Mouse (Mus musculus): ENCODE measurements around the gene Ap1m2. TPM values are rescaled to one million over a fixed set of nuclear protein-coding genes. Genes with fewer than 3 reads are reported as not detected.
A peak's percentile ranks its signal among the peaks of the same experiment; 100 is the strongest.
"Not testable (repeated sequence)": the region's sequence is repeated elsewhere in the genome, so short reads cannot be mapped to it uniquely, and the experiment has no call there.

Ap1m2 gene
- polyA plus RNA-seq, 1 experiment from 2014 or later = 5.3 TPM

GRCm38 (mm10) chr9:21311695-21312094 is 442 bp downstream of the Ap1m2 start:
- Histone ChIP-seq H3K27me3 (ENCODE audit: control insufficient read depth, insufficient read depth, low read length) (peaks cover 7% of the 10 kb centered on the region), H3K9ac (ENCODE audit: low read length) (no peak overlapping the region), H3K9me3 (replicated peaks; ENCODE audit: control insufficient read depth, low read length) (no peaks in the 10 kb centered on the region), H3K36me3 (ENCODE audit: control insufficient read depth, insufficient read depth) (no peaks in the 10 kb centered on the region), H3K4me3 (ENCODE audit: low read length) (peak overlapping the region; percentile 29), H3K4me2 (ENCODE audit: low read depth, low read length) (no peak overlapping the region), H3K4me1 (ENCODE audit: control insufficient read depth, insufficient read depth, low read length) (peaks cover 2% of the 10 kb centered on the region; the same call in 1 of the 2 replicates), H3K27ac (ENCODE audit: low read length) (no peak overlapping the region)
- WGBS = 29% methylated on average over 7 of the region's 7 CpGs
- no peak for ATAC-seq (replicated peaks; ENCODE audit: extremely low read depth, insufficient read depth, low FRiP score)

DNA sequence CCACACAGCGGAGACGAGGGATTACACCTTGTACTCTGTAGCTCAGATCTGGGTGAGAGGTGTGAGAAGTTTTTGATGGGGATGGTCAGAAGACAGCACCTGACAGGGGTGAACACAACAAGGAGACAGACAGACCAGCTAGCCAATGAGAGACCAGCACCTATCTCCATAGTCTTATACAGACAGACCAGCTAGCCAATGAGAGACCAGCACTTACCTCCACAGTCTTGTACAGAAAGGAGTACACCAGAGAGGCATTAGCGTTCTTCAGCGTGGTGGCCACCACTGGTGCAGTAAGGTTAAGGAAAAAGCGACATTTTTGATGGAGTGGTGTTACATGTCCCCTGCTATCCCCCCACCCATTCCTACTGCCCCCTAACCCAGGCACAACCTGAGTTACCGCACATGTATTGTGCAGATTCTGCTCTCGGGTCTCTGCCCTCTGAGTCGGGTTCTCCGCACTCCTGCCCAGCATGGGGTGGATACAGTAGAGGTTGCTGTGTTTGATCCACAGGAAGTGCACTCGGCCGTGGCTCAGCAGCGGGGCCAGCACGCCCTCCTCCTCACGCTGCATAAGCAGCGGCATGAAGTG is 2.9 kb downstream of the Ap1m2 start:
- Histone ChIP-seq H3K4me3 (ENCODE audit: low read length) (no peak overlapping the region), H3K4me2 (ENCODE audit: low read depth, low read length) (no peak overlapping the region)

GRCm38 (mm10) chr9:21305065-21305464 is 7.1 kb downstream of the Ap1m2 start:
- Histone ChIP-seq H3K9ac (ENCODE audit: low read length) (no peak overlapping the region), H3K27ac (ENCODE audit: low read length) (no peak overlapping the region), H3K27me3 (ENCODE audit: control insufficient read depth, insufficient read depth, low read length) (no peaks in the 10 kb centered on the region), H3K4me2 (ENCODE audit: low read depth, low read length) (no peak overlapping the region), H3K4me3 (ENCODE audit: low read length) (no peak overlapping the region), H3K4me1 (ENCODE audit: control insufficient read depth, insufficient read depth, low read length) (no peaks in the 10 kb centered on the region), H3K36me3 (ENCODE audit: control insufficient read depth, insufficient read depth) (no peaks in the 10 kb centered on the region), H3K9me3 (replicated peaks; ENCODE audit: control insufficient read depth, low read length) (no peaks in the 10 kb centered on the region)
- WGBS = 65% methylated on average over 7 of the region's 7 CpGs
- ATAC-seq (replicated peaks; ENCODE audit: extremely low read depth, insufficient read depth, low FRiP score) = no peak

More for the DNA sequence above, 2.9 kb downstream of the Ap1m2 start:
- H3K27ac ChIP-seq (ENCODE audit: low read length) = no peak overlapping the region
- H3K4me1 ChIP-seq (ENCODE audit: control insufficient read depth, insufficient read depth, low read length) = peaks cover 2% of the 10 kb centered on the region; the same call in 1 of the 2 replicates
- H3K9ac ChIP-seq (ENCODE audit: low read length) = no peak overlapping the region
- ATAC-seq (replicated peaks; ENCODE audit: extremely low read depth, insufficient read depth, low FRiP score) = no peak
- no peaks in the 10 kb centered on the region for H3K36me3 ChIP-seq (ENCODE audit: control insufficient read depth, insufficient read depth)
- no peaks in the 10 kb centered on the region for H3K9me3 ChIP-seq (replicated peaks; ENCODE audit: control insufficient read depth, low read length)
- H3K27me3 ChIP-seq (ENCODE audit: control insufficient read depth, insufficient read depth, low read length) = peaks cover 7% of the 10 kb centered on the region
- WGBS = 64% methylated on average over 15 of the region's 15 CpGs

GRCm38 (mm10) chr9:21299014-21299413 is 13.1 kb downstream of the Ap1m2 start:
- Histone ChIP-seq H3K27ac (ENCODE audit: low read length) (no peak overlapping the region), H3K4me3 (ENCODE audit: low read length) (no peak overlapping the region), H3K4me2 (ENCODE audit: low read depth, low read length) (no peak overlapping the region), H3K9me3 (replicated peaks; ENCODE audit: control insufficient read depth, low read length) (no peaks in the 10 kb centered on the region), H3K9ac (ENCODE audit: low read length) (no peak overlapping the region), H3K36me3 (ENCODE audit: control insufficient read depth, insufficient read depth) (no peaks in the 10 kb centered on the region), H3K27me3 (ENCODE audit: control insufficient read depth, insufficient read depth, low read length) (no peaks in the 10 kb centered on the region), H3K4me1 (ENCODE audit: control insufficient read depth, insufficient read depth, low read length) (no peaks in the 10 kb centered on the region)
- 84% methylated on average over 10 of the region's 10 CpGs for WGBS
- no peak for ATAC-seq (replicated peaks; ENCODE audit: extremely low read depth, insufficient read depth, low FRiP score)

GRCm38 (mm10) chr9:21292271-21292670 is 19.9 kb downstream of the Ap1m2 start:
- H3K36me3 ChIP-seq (ENCODE audit: control insufficient read depth, insufficient read depth) = no peaks in the 10 kb centered on the region
- no peak overlapping the region for H3K9ac ChIP-seq (ENCODE audit: low read length)
- no peak overlapping the region for H3K27ac ChIP-seq (ENCODE audit: low read length)
- no peak overlapping the region for H3K4me2 ChIP-seq (ENCODE audit: low read depth, low read length)
- H3K4me1 ChIP-seq (ENCODE audit: control insufficient read depth, insufficient read depth, low read length) = peaks cover 18% of the 10 kb centered on the region
- ATAC-seq (replicated peaks; ENCODE audit: extremely low read depth, insufficient read depth, low FRiP score) = no peak
- H3K4me3 ChIP-seq (ENCODE audit: low read length) = no peak overlapping the region
- WGBS = 92% methylated on average over 3 of the region's 3 CpGs
- no peaks in the 10 kb centered on the region for H3K9me3 ChIP-seq (replicated peaks; ENCODE audit: control insufficient read depth, low read length)
- H3K27me3 ChIP-seq (ENCODE audit: control insufficient read depth, insufficient read depth, low read length) = no peaks in the 10 kb centered on the region

DNA sequence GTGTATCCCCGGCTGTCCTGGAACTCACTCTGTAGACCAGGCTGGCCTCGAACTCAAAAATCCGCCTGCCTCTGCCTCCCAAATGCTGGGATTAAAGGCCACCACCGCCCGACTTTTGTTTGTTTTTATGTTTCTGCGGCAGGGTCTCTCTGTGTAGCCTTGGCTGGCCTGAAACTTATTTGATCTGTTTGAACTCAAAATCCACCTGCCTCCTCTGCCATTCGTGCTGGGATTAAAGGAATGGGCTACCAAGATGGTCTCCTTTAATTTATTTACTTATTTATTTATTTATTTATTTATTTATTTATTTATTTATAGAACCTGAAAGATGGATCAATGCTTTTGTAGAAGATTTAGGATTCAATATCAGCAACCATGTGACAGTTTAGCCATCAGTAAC is 20.3 kb downstream of the Ap1m2 start:
- H3K9ac ChIP-seq (ENCODE audit: low read length) = peak overlapping the region; percentile 65
- not testable (repeated sequence) for H3K9me3 ChIP-seq (replicated peaks; ENCODE audit: control insufficient read depth, low read length); ATAC-seq (replicated peaks; ENCODE audit: extremely low read depth, insufficient read depth, low FRiP score); H3K27me3 ChIP-seq (ENCODE audit: control insufficient read depth, insufficient read depth, low read length); H3K36me3 ChIP-seq (ENCODE audit: control insufficient read depth, insufficient read depth)
- peak overlapping the region; percentile 68 for H3K4me2 ChIP-seq (ENCODE audit: low read depth, low read length)
- H3K27ac ChIP-seq (ENCODE audit: low read length) = peak overlapping the region; percentile 83
- H3K4me1 ChIP-seq (ENCODE audit: control insufficient read depth, insufficient read depth, low read length) = peaks cover 22% of the 10 kb centered on the region
- H3K4me3 ChIP-seq (ENCODE audit: low read length) = peak overlapping the region; percentile 57
- 17% methylated on average over 7 of the region's 7 CpGs for WGBS

- Histone ChIP-seq H3K9ac (ENCODE audit: low read length) (peak within 1 kb of the TSS; percentile 85), H3K36me3 (ENCODE audit: control insufficient read depth, insufficient read depth) (no peaks in the 10 kb centered on the region), H3K4me2 (ENCODE audit: low read depth, low read length) (peak within 1 kb of the TSS; percentile 71), H3K27ac (ENCODE audit: low read length) (peak within 1 kb of the TSS; percentile 83), H3K27me3 (ENCODE audit: control insufficient read depth, insufficient read depth, low read length) (no peaks in the 10 kb centered on the region), H3K4me3 (ENCODE audit: low read length) (peak within 1 kb of the TSS; percentile 81), H3K4me1 (ENCODE audit: control insufficient read depth, insufficient read depth, low read length) (peaks cover 29% of the 10 kb centered on the region), H3K9me3 (replicated peaks; ENCODE audit: control insufficient read depth, low read length) (no peaks in the 10 kb centered on the region)
- peak; percentile 93 for ATAC-seq (replicated peaks; ENCODE audit: extremely low read depth, insufficient read depth, low FRiP score)
- WGBS = under 1% methylated on average over 51 of the region's 51 CpGs
Observed at GRCm38 (mm10) chr9:21291022-21291787, 20.9 kb downstream of the Ap1m2 start, which contains the start of gene Cdkn2d. Gene Cdkn2d, minus strand, starts transcription at chr9:21291407.

GRCm38 (mm10) chr9:21290589-21290988 is 21.5 kb downstream of the Ap1m2 start:
- Histone ChIP-seq H3K36me3 (ENCODE audit: control insufficient read depth, insufficient read depth) (no peaks in the 10 kb centered on the region), H3K9ac (ENCODE audit: low read length) (peak overlapping the region; percentile 85), H3K9me3 (replicated peaks; ENCODE audit: control insufficient read depth, low read length) (no peaks in the 10 kb centered on the region), H3K4me2 (ENCODE audit: low read depth, low read length) (peak overlapping the region; percentile 71), H3K27ac (ENCODE audit: low read length) (peak overlapping the region; percentile 80), H3K4me1 (ENCODE audit: control insufficient read depth, insufficient read depth, low read length) (peaks cover 29% of the 10 kb centered on the region), H3K27me3 (ENCODE audit: control insufficient read depth, insufficient read depth, low read length) (no peaks in the 10 kb centered on the region), H3K4me3 (ENCODE audit: low read length) (peak overlapping the region; percentile 81)
- 1% methylated on average over 20 of the region's 20 CpGs for WGBS
- no peak for ATAC-seq (replicated peaks; ENCODE audit: extremely low read depth, insufficient read depth, low FRiP score)

DNA sequence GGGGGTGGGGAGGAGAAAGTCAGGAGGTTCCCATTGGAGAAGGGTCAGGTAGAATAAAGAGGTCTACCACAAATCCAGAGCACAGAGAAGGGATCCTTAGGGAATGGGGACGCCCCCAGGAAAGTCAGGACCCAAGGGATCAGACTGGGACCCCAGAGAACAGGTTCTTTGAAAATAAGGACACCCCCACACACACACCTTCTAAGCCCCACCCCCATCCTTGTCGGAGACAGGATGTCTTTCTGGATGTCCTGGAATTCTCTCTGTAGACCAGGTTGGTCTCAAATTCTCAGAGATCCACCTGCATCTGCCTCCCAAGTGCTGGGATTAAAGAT is 22.8 kb downstream of the Ap1m2 start:
- Histone ChIP-seq H3K9ac (ENCODE audit: low read length) (no peak overlapping the region; the same call in none of the 2 replicates), H3K4me1 (ENCODE audit: control insufficient read depth, insufficient read depth, low read length) (peaks cover 29% of the 10 kb centered on the region), H3K27me3 (ENCODE audit: control insufficient read depth, insufficient read depth, low read length) (no peaks in the 10 kb centered on the region), H3K9me3 (replicated peaks; ENCODE audit: control insufficient read depth, low read length) (no peaks in the 10 kb centered on the region), H3K4me2 (ENCODE audit: low read depth, low read length) (peak overlapping the region; percentile 71), H3K27ac (ENCODE audit: low read length) (no peak overlapping the region; the same call in 1 of the 2 replicates), H3K4me3 (ENCODE audit: low read length) (peak overlapping the region; percentile 87), H3K36me3 (ENCODE audit: control insufficient read depth, insufficient read depth) (peaks cover 6% of the 10 kb centered on the region; the same call in 1 of the 2 replicates)
- WGBS = 86% methylated on average over 2 of the region's 2 CpGs
- ATAC-seq (replicated peaks; ENCODE audit: extremely low read depth, insufficient read depth, low FRiP score) = no peak

All from heart, embryonic 16.5 days (tissue).